Mouse (Mus musculus) ES-Bruce4 (cell line): ENCODE results near the gene Eya2.

Experiments used
- CTCF ChIP-seq: IDR thresholded peaks from one replicate; pipeline ENCODE4 v1.8.1; 2011; ENCODE audit warnings: low read depth, low read length
- EP300 ChIP-seq: IDR thresholded peaks from 2 replicates; pipeline ENCODE4 v1.6.1; 2011; ENCODE audit warnings: low read depth, low read length; ENCODE audit not compliant: insufficient read depth
- POLR2A ChIP-seq: IDR thresholded peaks from one replicate; pipeline ENCODE4 v1.8.1; 2011; ENCODE audit warnings: low read length; ENCODE audit not compliant: insufficient read depth

GRCm38 (mm10) chr2:165559506-165560235, 35.2 kb upstream of the Eya2 start:
- TF ChIP-seq CTCF (no peak), EP300 (no peak), POLR2A (no peak)
